In genomic region chr2:121473301-121474179, GRCm38 (mm10) we compare ENCODE assay signal across 7 mouse cellular contexts. TPM values are rescaled to one million over a fixed set of nuclear protein-coding genes. Genes with fewer than 3 reads are reported as not detected.
DNase-seq lines count a peak whose midpoint lies in the region; ATAC-seq lines count a peak whose summit lies in the region.
"Not testable (repeated sequence)": the region's sequence is repeated elsewhere in the genome, so short reads cannot be mapped to it uniquely, and the experiment has no call there.

Gene Mfap1b, minus strand, starts transcription at chr2:121474067.

- peak; percentile 83 for ATAC-seq in embryonic facial prominence, embryonic 11.5 days (replicated peaks; ENCODE audit: insufficient number of reproducible peaks, low FRiP score, low TSS enrichment, low read depth)
- ATAC-seq in granulocyte monocyte progenitor cell, adult 5-6 weeks (replicated peaks; ENCODE audit: poor library complexity, severe bottlenecking) = peak; percentile 99
- peak; percentile 97 for ATAC-seq in midbrain, embryonic 13.5 days

- H3K27ac ChIP-seq in embryonic facial prominence, embryonic 11.5 days (replicated peaks; ENCODE audit: low read depth, low read length); limb, embryonic 10.5 days: not testable (repeated sequence)
- peak within 1 kb of the TSS; percentile 62 for H3K27ac ChIP-seq in midbrain, embryonic 13.5 days

- H3K4me2 ChIP-seq in embryonic facial prominence, embryonic 11.5 days (ENCODE audit: low read depth, low read length) = peak within 1 kb of the TSS; percentile 54
- peak within 1 kb of the TSS; percentile 82 for H3K4me2 ChIP-seq in midbrain, embryonic 13.5 days (replicated peaks)

- H3K9ac ChIP-seq in embryonic facial prominence, embryonic 11.5 days (replicated peaks; ENCODE audit: low read length) = peak within 1 kb of the TSS; percentile 62
- peak within 1 kb of the TSS; percentile 76 for H3K9ac ChIP-seq in midbrain, embryonic 13.5 days (replicated peaks)

- peak within 1 kb of the TSS; percentile 67 for H3K4me3 ChIP-seq in embryonic facial prominence, embryonic 11.5 days (ENCODE audit: low read depth, low read length)
- H3K4me3 ChIP-seq in limb, embryonic 10.5 days = peak within 1 kb of the TSS; percentile 62
- H3K4me3 ChIP-seq in midbrain, embryonic 13.5 days (replicated peaks) = peak within 1 kb of the TSS; percentile 62

- peak; percentile 88 for DNase-seq in adrenal gland, postnatal 14 days
- DNase-seq in embryonic facial prominence, embryonic 11.5 days (ENCODE audit: low spot score) = peak; percentile 94
- DNase-seq in kidney, adult 11 months = peak; percentile 81
- peak; percentile 82 for DNase-seq in limb, embryonic 10.5 days (ENCODE audit: low spot score)
- peak; percentile 58 for DNase-seq in spleen, adult 12 weeks (ENCODE audit: low spot score)

- 6% methylated on average over 39 of the region's 41 CpGs for WGBS in embryonic facial prominence, embryonic 11.5 days
- WGBS in limb, embryonic 10.5 days = 6% methylated on average over 41 of the region's 41 CpGs
- 5% methylated on average over 41 of the region's 41 CpGs for WGBS in midbrain, embryonic 13.5 days

- not testable (repeated sequence) for H3K4me1 ChIP-seq in embryonic facial prominence, embryonic 11.5 days (ENCODE audit: control insufficient read depth, insufficient read depth, low read length); limb, embryonic 10.5 days; midbrain, embryonic 13.5 days (replicated peaks)

- not testable (repeated sequence) for H3K9me3 ChIP-seq in embryonic facial prominence, embryonic 11.5 days (replicated peaks; ENCODE audit: control insufficient read depth, low read length); limb, embryonic 10.5 days (replicated peaks); midbrain, embryonic 13.5 days

- not testable (repeated sequence) for H3K27me3 ChIP-seq in embryonic facial prominence, embryonic 11.5 days (ENCODE audit: control insufficient read depth, insufficient read depth, low read length); limb, embryonic 10.5 days (ENCODE audit: low read depth, poor library complexity, severe bottlenecking); midbrain, embryonic 13.5 days

- H3K36me3 ChIP-seq in embryonic facial prominence, embryonic 11.5 days (replicated peaks; ENCODE audit: control insufficient read depth, insufficient read depth, low read depth, low read length) = not testable (repeated sequence)
- peaks cover 12% of the 10 kb centered on the region for H3K36me3 ChIP-seq in limb, embryonic 10.5 days
- H3K36me3 ChIP-seq in midbrain, embryonic 13.5 days = peaks cover 10% of the 10 kb centered on the region; the same call in 1 of the 2 replicates

RNA-seq across cellular contexts. Expression of gene Mfap1b, which starts in this region (rescaled TPM):
- 32.0 and 32.1 TPM in 2 replicates for total RNA-seq in adrenal gland, postnatal 14 days (2021)
- 68.2 and 74.6 TPM in 2 replicates for polyA plus RNA-seq in embryonic facial prominence, embryonic 11.5 days (2014; fragmentation: Nextera tagmentation; extraction: Ambion mirVana)
- 23.3 and 30.9 TPM in 2 replicates for total RNA-seq in granulocyte monocyte progenitor cell, adult 5-6 weeks (2014; fragmentation: Nextera tagmentation)
- total RNA-seq in granulocyte monocyte progenitor cell, adult 5-6 weeks (2017) = 45.9 and 52.2 TPM in 2 replicates
- polyA plus RNA-seq in limb, embryonic 10.5 days (2016; fragmentation: Nextera tagmentation; extraction: Ambion mirVana) = 44.5 and 54.5 TPM in 2 replicates
- polyA plus RNA-seq in midbrain, embryonic 13.5 days (2015; fragmentation: Nextera tagmentation; extraction: Ambion mirVana) = 78.6 and 82.4 TPM in 2 replicates
